ENCODE assay signal across 10 mouse cellular contexts in genomic region chr19:5390416-5390815, GRCm38 (mm10). TPM values are rescaled to one million over a fixed set of nuclear protein-coding genes. Genes with fewer than 3 reads are reported as not detected.
DNase-seq lines count a peak whose midpoint lies in the region; ATAC-seq and TF ChIP-seq lines count a peak whose summit lies in the region.
"Had no signal": no experiment of that assay in that cellular context is flagged by ENCODE, and none has a peak within 500 bp of the region (broad histone marks: within the 10 kb centered on the region; RNA-seq: fewer than 3 reads in every experiment).

No protein-coding gene starts in this region.

- no peaks in the 10 kb centered on the region for H3K27me3 ChIP-seq in heart, embryonic 10.5 days (ENCODE audit: insufficient read depth, poor library complexity, severe bottlenecking)
- peaks cover 7% of the 10 kb centered on the region; the same call in 1 of the 2 replicates for H3K27me3 ChIP-seq in midbrain, embryonic 12.5 days
- no peaks in the 10 kb centered on the region for H3K27me3 ChIP-seq in midbrain, postnatal 0 days (ENCODE audit: insufficient read depth, low read length)
- H3K27me3 ChIP-seq in limb, embryonic 13.5 days, result peaks cover 7% of the 10 kb centered on the region; the same call in 1 of the 2 replicates

- peak overlapping the region; percentile 98 for H3K4me2 ChIP-seq in midbrain, embryonic 12.5 days (replicated peaks)
- no peak overlapping the region for H3K4me2 ChIP-seq in midbrain, postnatal 0 days (ENCODE audit: low read depth, low read length, poor library complexity, severe bottlenecking)
- H3K4me2 ChIP-seq in limb, embryonic 13.5 days (replicated peaks), result peak overlapping the region; percentile 95

- peak overlapping the region; percentile 92 for H3K27ac ChIP-seq in heart, embryonic 10.5 days
- no peak overlapping the region for H3K27ac ChIP-seq in midbrain, embryonic 12.5 days (replicated peaks)
- H3K27ac ChIP-seq in midbrain, postnatal 0 days (ENCODE audit: low read depth, low read length), result no peak overlapping the region
- 0 out of 2 replicates have a peak overlapping the region, but pooled peaks have one; percentile 56 for H3K27ac ChIP-seq in limb, embryonic 13.5 days

- no peak for ATAC-seq in midbrain, embryonic 12.5 days (ENCODE audit: low FRiP score, low read depth)
- no peak for ATAC-seq in midbrain, postnatal 0 days (ENCODE audit: low FRiP score)
- no peak for ATAC-seq in limb, embryonic 13.5 days (ENCODE audit: low FRiP score, low read depth)
- ATAC-seq: forebrain, embryonic 14.5 days had no signal

- TF ChIP-seq CTCF in midbrain, postnatal 0 days (IDR thresholded peaks at IDR 0.05), result no peak

- 66% methylated on average over 8 of the region's 8 CpGs for WGBS in heart, embryonic 10.5 days
- 90% methylated on average over 8 of the region's 8 CpGs for WGBS in midbrain, embryonic 12.5 days
- WGBS in midbrain, postnatal 0 days, result 92% methylated on average over 8 of the region's 8 CpGs
- WGBS in limb, embryonic 13.5 days, result 78% methylated on average over 8 of the region's 8 CpGs

- no peaks in the 10 kb centered on the region for H3K9me3 ChIP-seq in heart, embryonic 10.5 days
- no peaks in the 10 kb centered on the region for H3K9me3 ChIP-seq in midbrain, embryonic 12.5 days
- no peaks in the 10 kb centered on the region for H3K9me3 ChIP-seq in midbrain, postnatal 0 days (ENCODE audit: low read length)
- no peaks in the 10 kb centered on the region for H3K9me3 ChIP-seq in limb, embryonic 13.5 days

- H3K36me3 ChIP-seq in heart, embryonic 10.5 days, result peaks cover 6% of the 10 kb centered on the region; the same call in 1 of the 2 replicates
- peaks cover 5% of the 10 kb centered on the region for H3K36me3 ChIP-seq in midbrain, embryonic 12.5 days
- H3K36me3 ChIP-seq in midbrain, postnatal 0 days (ENCODE audit: insufficient read depth, low read length), result peaks cover 3% of the 10 kb centered on the region
- H3K36me3 ChIP-seq in limb, embryonic 13.5 days, result peaks cover 14% of the 10 kb centered on the region

- H3K4me3 ChIP-seq in heart, embryonic 10.5 days, result peak overlapping the region; percentile 99
- H3K4me3 ChIP-seq in midbrain, embryonic 12.5 days, result peak overlapping the region; percentile 100; the same call in 1 of the 2 replicates
- no peak overlapping the region for H3K4me3 ChIP-seq in midbrain, postnatal 0 days (ENCODE audit: low read depth, low read length)
- H3K4me3 ChIP-seq in limb, embryonic 13.5 days, result peak overlapping the region; percentile 100

- peaks cover 50% of the 10 kb centered on the region for H3K4me1 ChIP-seq in heart, embryonic 10.5 days
- H3K4me1 ChIP-seq in midbrain, embryonic 12.5 days, result peaks cover 32% of the 10 kb centered on the region
- H3K4me1 ChIP-seq in midbrain, postnatal 0 days (ENCODE audit: insufficient read depth, low read length), result peaks cover 18% of the 10 kb centered on the region
- peaks cover 40% of the 10 kb centered on the region for H3K4me1 ChIP-seq in limb, embryonic 13.5 days

- DNase-seq in heart, embryonic 10.5 days (ENCODE audit: low spot score), result no peak
- DNase-seq in heart, postnatal 10 days, result no peak
- no peak for DNase-seq in midbrain, postnatal 0 days (ENCODE audit: low spot score)
- DNase-seq in thymus, postnatal 10 days (ENCODE audit: low spot score in 2 of 2), result peak; percentile 36 to 37
- no peak for DNase-seq in cerebellum, postnatal 25 days
- DNase-seq in layer of hippocampus, adult 11-12 months (ENCODE audit: low spot score), result no peak

- intact Hi-C loops in heart, postnatal 10 days (cut with DNase I), result loop anchor here (2.0 kb wide), 1 partner anchor 32 kb away; no protein-coding TSS in a partner anchor

- H3K9ac ChIP-seq in midbrain, embryonic 12.5 days (replicated peaks), result no peak overlapping the region
- H3K9ac ChIP-seq in midbrain, postnatal 0 days (replicated peaks; ENCODE audit: low read length, poor library complexity, severe bottlenecking), result no peak overlapping the region
- H3K9ac ChIP-seq in limb, embryonic 13.5 days, result peak overlapping the region; percentile 82

RNA-seq across cellular contexts. Expression of gene Sart1, which starts 1.9 kb away (rescaled TPM):
- polyA plus RNA-seq in heart, embryonic 10.5 days (2016; fragmentation: Nextera tagmentation; extraction: Ambion mirVana), result 52.7 and 88.8 TPM in 2 replicates
- 10 to 100 TPM; 47.7 to 50.7 TPM for total RNA-seq in heart, postnatal 10 days (2021)
- 115 and 118 TPM in 2 replicates for polyA plus RNA-seq in midbrain, embryonic 12.5 days (2016; fragmentation: Nextera tagmentation; extraction: Ambion mirVana)
- total RNA-seq in midbrain, postnatal 0 days (2014; rRNA removed), result 28.9 and 37.0 TPM in 2 replicates
- 43.4 and 51.0 TPM in 2 replicates for polyA plus RNA-seq in midbrain, postnatal 0 days (2015; fragmentation: Nextera tagmentation; extraction: Ambion mirVana)
- polyA plus RNA-seq in limb, embryonic 13.5 days (2015; fragmentation: Nextera tagmentation; extraction: Ambion mirVana), result 81.8 and 84.8 TPM in 2 replicates

RNA-seq across cellular contexts. Expression of gene Tsga10ip, which starts 11.9 kb away (rescaled TPM):
- 1.2 and 1.8 TPM in 2 replicates for polyA plus RNA-seq in heart, embryonic 10.5 days (2016; fragmentation: Nextera tagmentation; extraction: Ambion mirVana)
- total RNA-seq in heart, postnatal 10 days (2021), result not detected
- polyA plus RNA-seq in midbrain, embryonic 12.5 days (2016; fragmentation: Nextera tagmentation; extraction: Ambion mirVana), result 0.17 and 0.28 TPM in 2 replicates
- total RNA-seq in midbrain, postnatal 0 days (2014; rRNA removed), result not detected in 2 replicates
- 0.10 TPM in 1 of 2 replicates, not detected in the other for polyA plus RNA-seq in midbrain, postnatal 0 days (2015; fragmentation: Nextera tagmentation; extraction: Ambion mirVana)
- 0.15 and 0.31 TPM in 2 replicates for polyA plus RNA-seq in limb, embryonic 13.5 days (2015; fragmentation: Nextera tagmentation; extraction: Ambion mirVana)
- total RNA-seq: left cerebral cortex, adult 18-20 months had no signal
- polyA plus RNA-seq: forebrain, embryonic 14.5 days had no signal

RNA-seq across cellular contexts. Expression of gene Banf1, which starts 23.4 kb away (rescaled TPM):
- 533 and 575 TPM in 2 replicates for polyA plus RNA-seq in heart, embryonic 10.5 days (2016; fragmentation: Nextera tagmentation; extraction: Ambion mirVana)
- 100 to 1,000 TPM; 173 to 178 TPM for total RNA-seq in heart, postnatal 10 days (2021)
- 392 and 402 TPM in 2 replicates for polyA plus RNA-seq in midbrain, embryonic 12.5 days (2016; fragmentation: Nextera tagmentation; extraction: Ambion mirVana)
- total RNA-seq in midbrain, postnatal 0 days (2014; rRNA removed), result 72.9 and 79.6 TPM in 2 replicates
- polyA plus RNA-seq in midbrain, postnatal 0 days (2015; fragmentation: Nextera tagmentation; extraction: Ambion mirVana), result 310 and 313 TPM in 2 replicates
- polyA plus RNA-seq in limb, embryonic 13.5 days (2015; fragmentation: Nextera tagmentation; extraction: Ambion mirVana), result 442 and 445 TPM in 2 replicates

RNA-seq across cellular contexts. Expression of gene Eif1ad, which starts 23.9 kb away (rescaled TPM):
- polyA plus RNA-seq in heart, embryonic 10.5 days (2016; fragmentation: Nextera tagmentation; extraction: Ambion mirVana), result 58.0 and 72.6 TPM in 2 replicates
- 10 to 100 TPM; 26.4 to 28.8 TPM for total RNA-seq in heart, postnatal 10 days (2021)
- polyA plus RNA-seq in midbrain, embryonic 12.5 days (2016; fragmentation: Nextera tagmentation; extraction: Ambion mirVana), result 75.9 and 79.9 TPM in 2 replicates
- total RNA-seq in midbrain, postnatal 0 days (2014; rRNA removed), result 26.0 and 33.4 TPM in 2 replicates
- 43.0 and 50.3 TPM in 2 replicates for polyA plus RNA-seq in midbrain, postnatal 0 days (2015; fragmentation: Nextera tagmentation; extraction: Ambion mirVana)
- polyA plus RNA-seq in limb, embryonic 13.5 days (2015; fragmentation: Nextera tagmentation; extraction: Ambion mirVana), result 54.9 and 62.3 TPM in 2 replicates

RNA-seq across cellular contexts. Expression of gene Drap1, which starts 34.4 kb away (rescaled TPM):
- 173 and 209 TPM in 2 replicates for polyA plus RNA-seq in heart, embryonic 10.5 days (2016; fragmentation: Nextera tagmentation; extraction: Ambion mirVana)
- total RNA-seq in heart, postnatal 10 days (2021), result 100 to 1,000 TPM; 240 to 260 TPM
- polyA plus RNA-seq in midbrain, embryonic 12.5 days (2016; fragmentation: Nextera tagmentation; extraction: Ambion mirVana), result 257 and 262 TPM in 2 replicates
- 187 and 203 TPM in 2 replicates for total RNA-seq in midbrain, postnatal 0 days (2014; rRNA removed)
- 332 and 342 TPM in 2 replicates for polyA plus RNA-seq in midbrain, postnatal 0 days (2015; fragmentation: Nextera tagmentation; extraction: Ambion mirVana)
- polyA plus RNA-seq in limb, embryonic 13.5 days (2015; fragmentation: Nextera tagmentation; extraction: Ambion mirVana), result 301 and 336 TPM in 2 replicates

Comparison
In these comparisons a context has a peak if more than half of its experiments do, and no peak if none do; other contexts are left out.
1. DNase-seq: peak in thymus, postnatal 10 days (2 of 2); none in heart, embryonic 10.5 days (single experiment), heart, postnatal 10 days (0 of 2), midbrain, postnatal 0 days (single experiment), cerebellum, postnatal 25 days (0 of 2) and layer of hippocampus, adult 11-12 months (single experiment).
2. H3K27ac ChIP-seq: peak in heart, embryonic 10.5 days (single experiment) and limb, embryonic 13.5 days (single experiment); none in midbrain, embryonic 12.5 days (single experiment) and midbrain, postnatal 0 days (single experiment).